Mouse (Mus musculus) spleen, adult 2 months (tissue): Measurements from ENCODE around the gene Btd. TPM values are rescaled to one million over a fixed set of nuclear protein-coding genes. Genes with fewer than 3 reads are reported as not detected.

Source experiments
- DNase-seq, 2 experiments: peaks; one replicate each; pipeline versions ENCODE4 v3.0.0 to v3.0.0-alpha.2; 2012 to 2021; ENCODE audit warnings: low spot score in 2 of 2, low read depth in 1 of 2
- H3K27ac ChIP-seq: fragments of 200-500 bp; 2 replicates; pipeline ENCODE4 v1.5.1; 2012; ENCODE audit warnings: low read length, inconsistent platforms; ENCODE audit not compliant: insufficient read depth
- H3K27me3 ChIP-seq: fragments of 200-500 bp; 2 replicates; pipeline ENCODE4 v1.6.1; 2012; ENCODE audit warnings: mild to moderate bottlenecking, moderate library complexity, low read length, inconsistent platforms; ENCODE audit not compliant: control insufficient read depth, insufficient read depth
- H3K36me3 ChIP-seq: fragments of 200-500 bp; 2 replicates; pipeline ENCODE4 v1.6.1; 2012; ENCODE audit warnings: mild to moderate bottlenecking, low read length, inconsistent platforms; ENCODE audit not compliant: control insufficient read depth, insufficient read depth
- H3K4me1 ChIP-seq: fragments of 200-500 bp; 2 replicates; pipeline ENCODE4 v1.6.1; 2011; ENCODE audit warnings: inconsistent platforms; ENCODE audit not compliant: control insufficient read depth, insufficient read depth, insufficient read length
- H3K4me3 ChIP-seq: fragments of 200-500 bp; 2 replicates; pipeline ENCODE4 v1.5.1; 2011; ENCODE audit warnings: mild to moderate bottlenecking, inconsistent platforms; ENCODE audit not compliant: insufficient read depth, insufficient read length; ENCODE audit errors: extremely low read depth
- CTCF ChIP-seq: fragments of 200-500 bp; IDR thresholded peaks from 2 replicates; pipeline ENCODE4 v1.5.1; 2011; ENCODE audit warnings: mild to moderate bottlenecking, inconsistent platforms; ENCODE audit not compliant: insufficient read depth, insufficient read length, insufficient replicate concordance; ENCODE audit errors: extremely low read depth
- POLR2A ChIP-seq: fragments of 200-500 bp; IDR thresholded peaks from 2 replicates; pipeline ENCODE4 v1.6.1; 2011; ENCODE audit warnings: low read depth, low read length, inconsistent platforms
- WGBS: fragments of 180-500 bp; shearing (Covaris S2); methylation state at CpG from one replicate; pipeline ENCODE4 v1.1.7; 2018; 5-methylcytosine and 5-hydroxymethylcytosine counted together
- polyA plus RNA-seq: library from polyadenylated mRNA; depleted of rRNA; stranded (reverse); fragments of >200 nt; gene quantifications from 2 replicates; pipeline ENCODE4 v1.2.3, GENCODE M21; 2012

Gene Btd
- polyA plus RNA-seq, 1 experiment, result 19.0 TPM

GRCm38 (mm10) chr14:31659501-31660181, 18.8 kb downstream of the Btd start:
- TF ChIP-seq CTCF, result no peak
- TF ChIP-seq POLR2A, result no peak
- Histone ChIP-seq H3K4me1 (peaks cover 22% of the 10 kb centered on the region; the same call in 1 of the 2 replicates), H3K27me3 (no peaks in the 10 kb centered on the region), H3K27ac (peak overlapping the region; percentile 22; the same call in 1 of the 2 replicates), H3K4me3 (no peak overlapping the region), H3K36me3 (no peaks in the 10 kb centered on the region)
- 43% methylated on average over 10 of the region's 10 CpGs for WGBS
- DNase-seq, result no peak

DNA sequence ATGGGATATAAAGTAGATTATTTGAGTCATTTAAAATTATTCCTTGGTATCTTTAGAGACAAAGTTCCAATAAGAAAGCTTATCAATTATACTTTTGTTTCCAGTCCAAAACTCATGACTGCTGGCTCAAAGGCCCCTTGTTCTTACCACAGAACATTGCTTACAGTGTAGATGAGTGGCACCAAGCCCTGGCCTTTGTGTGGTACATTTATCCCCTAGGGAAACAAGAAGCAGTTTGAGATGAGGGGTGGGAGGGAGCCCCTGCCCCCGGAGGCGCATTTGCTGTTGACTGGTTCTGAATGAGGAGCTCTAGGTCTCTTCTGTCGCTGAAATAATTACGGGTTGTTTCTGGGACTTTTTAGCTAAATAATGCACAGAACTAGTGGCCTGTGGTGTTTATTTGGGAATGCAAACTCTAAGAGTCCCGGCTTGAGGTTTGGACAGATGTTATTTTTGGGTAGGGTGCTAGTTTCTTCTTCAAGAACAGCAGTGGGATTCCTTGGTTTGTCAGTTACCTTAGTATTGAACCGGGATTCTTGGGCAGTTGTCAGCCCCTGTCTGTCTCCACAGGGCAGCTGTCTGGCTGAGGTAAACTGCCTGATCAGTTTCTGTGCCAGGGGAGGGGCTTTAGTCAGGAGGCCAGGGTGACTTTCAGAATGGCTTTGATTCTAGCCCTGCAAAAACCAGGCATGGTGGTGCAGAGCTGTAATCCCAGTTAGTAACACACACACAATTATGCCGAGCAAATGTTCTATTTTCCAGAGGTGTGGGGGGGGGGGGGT, 19.7 kb downstream of the Btd start:
- TF ChIP-seq CTCF (no peak), POLR2A (no peak)
- 58% methylated on average over 7 of the region's 7 CpGs for WGBS
- DNase-seq, result no peak
- Histone ChIP-seq H3K27me3 (no peaks in the 10 kb centered on the region), H3K4me1 (peaks cover 29% of the 10 kb centered on the region; the same call in 1 of the 2 replicates), H3K4me3 (no peak overlapping the region), H3K36me3 (no peaks in the 10 kb centered on the region), H3K27ac (no peak overlapping the region)

DNA sequence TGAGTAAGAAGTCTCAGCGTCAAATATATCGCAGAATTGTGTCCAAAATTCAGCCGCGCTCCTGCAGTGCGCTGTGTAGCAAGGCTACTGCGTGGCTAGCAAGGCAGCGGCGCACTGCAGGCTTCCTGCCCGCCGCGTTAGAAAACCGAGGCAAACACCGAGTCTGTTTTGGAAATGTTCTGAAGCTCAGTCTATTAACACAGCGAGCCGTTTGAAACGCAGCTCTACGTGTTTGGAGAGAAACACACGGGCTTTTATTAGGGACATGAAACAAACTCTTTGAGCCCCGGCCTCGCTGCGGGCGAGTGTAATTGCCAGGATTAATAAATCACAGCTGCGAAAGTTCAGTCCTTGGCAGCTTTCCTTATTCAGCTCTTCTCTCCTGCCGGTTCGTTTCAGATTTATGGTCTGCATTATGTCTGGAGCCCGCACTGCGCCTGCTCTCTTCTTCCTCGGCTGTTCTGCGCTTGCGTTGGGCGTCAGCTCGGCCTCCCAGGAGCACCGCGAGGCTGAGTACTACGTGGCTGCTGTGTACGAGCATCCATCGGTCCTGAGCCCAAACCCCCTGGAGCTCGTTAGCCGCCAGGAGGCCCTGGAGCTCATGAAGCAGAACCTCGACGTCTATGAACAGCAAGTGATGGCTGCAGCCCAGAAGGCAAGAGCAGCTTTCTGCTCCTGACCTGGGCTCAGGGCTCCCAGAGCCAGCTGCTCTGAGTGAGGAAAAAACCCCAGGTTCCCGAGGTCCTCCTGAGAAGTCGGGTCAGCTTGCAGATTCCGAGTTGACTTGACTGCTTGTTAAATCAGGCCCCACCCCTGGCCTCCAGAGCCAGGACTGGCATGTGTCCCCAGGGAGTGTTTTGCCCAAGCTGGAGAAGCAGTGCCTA, 21.1 kb downstream of the Btd start:
- peak; percentile 57 to 79 for DNase-seq
- no peak for TF ChIP-seq CTCF
- peak; percentile 42; the same call in 1 of the 2 replicates for TF ChIP-seq POLR2A

GRCm38 (mm10) chr14:31662555-31663211, 21.9 kb downstream of the Btd start:
- 20% methylated on average over 9 of the region's 9 CpGs for WGBS
- peak overlapping the region; percentile 89 for H3K27ac ChIP-seq
- peak in 1 of 2 experiments; percentile 65 for DNase-seq
- peaks cover 32% of the 10 kb centered on the region; the same call in 1 of the 2 replicates for H3K4me1 ChIP-seq
- no peak for TF ChIP-seq CTCF
- TF ChIP-seq POLR2A, result no peak
- no peak overlapping the region for H3K4me3 ChIP-seq
- no peaks in the 10 kb centered on the region for H3K27me3 ChIP-seq
- no peaks in the 10 kb centered on the region for H3K36me3 ChIP-seq

More for the DNA sequence above, 21.1 kb downstream of the Btd start:
- Histone ChIP-seq H3K27ac (peak overlapping the region; percentile 89), H3K4me1 (peaks cover 32% of the 10 kb centered on the region; the same call in 1 of the 2 replicates), H3K4me3 (peak overlapping the region; percentile 60), H3K36me3 (no peaks in the 10 kb centered on the region), H3K27me3 (no peaks in the 10 kb centered on the region)
- WGBS, result 1% methylated on average over 44 of the region's 44 CpGs

- no peak overlapping the region for H3K4me3 ChIP-seq
- peak overlapping the region; percentile 17; the same call in 1 of the 2 replicates for H3K27ac ChIP-seq
- TF ChIP-seq CTCF, result no peak
Observed at GRCm38 (mm10) chr14:31663376-31664099, 22.7 kb downstream of the Btd start.

More at GRCm38 (mm10) chr14:31663376-31664099, 22.7 kb downstream of the Btd start:
- Histone ChIP-seq H3K4me1 (peaks cover 35% of the 10 kb centered on the region; the same call in 1 of the 2 replicates), H3K27me3 (no peaks in the 10 kb centered on the region), H3K36me3 (no peaks in the 10 kb centered on the region)
- 90% methylated on average over 13 of the region's 13 CpGs for WGBS
- no peak for DNase-seq
